Mouse (Mus musculus) ovary, postnatal 10 days (tissue): ENCODE data around the gene Dnajc22.

ENCODE experiments used
- DNase-seq: peaks from one replicate; pipeline ENCODE4 v3.0.0; 2022; ENCODE audit warnings: low spot score

The Dnajc22 gene

GRCm38 (mm10) chr15:99087253-99088075, 5.5 kb upstream of the Dnajc22 start, which contains the start of gene C1ql4:
TSS of gene C1ql4 (minus strand) at chr15:99087817.
- DNase-seq, result no peak

- peak; percentile 57 for DNase-seq
These were observed 4.7 kb upstream of the Dnajc22 start for GRCm38 (mm10) chr15:99088292-99088691.

GRCm38 (mm10) chr15:99089069-99089468, 3.9 kb upstream of the Dnajc22 start:
- DNase-seq, result no peak

GRCm38 (mm10) chr15:99093291-99094258, 605 bp downstream of the Dnajc22 start:
- DNase-seq, result no peak

- no peak for DNase-seq
These were observed 1.8 kb downstream of the Dnajc22 start for GRCm38 (mm10) chr15:99094631-99095270.

GRCm38 (mm10) chr15:99095356-99095755, 2.4 kb downstream of the Dnajc22 start:
- DNase-seq, result no peak

GRCm38 (mm10) chr15:99096061-99096793, 3.3 kb downstream of the Dnajc22 start:
- DNase-seq, result no peak

GRCm38 (mm10) chr15:99096831-99097500, 4.0 kb downstream of the Dnajc22 start:
- DNase-seq, result no peak

GRCm38 (mm10) chr15:99097840-99098492, 5.0 kb downstream of the Dnajc22 start:
- DNase-seq, result no peak

- no peak for DNase-seq
These were observed 5.5 kb downstream of the Dnajc22 start for GRCm38 (mm10) chr15:99098493-99098861.

GRCm38 (mm10) chr15:99099139-99099556, 6.2 kb downstream of the Dnajc22 start:
- DNase-seq, result no peak

GRCm38 (mm10) chr15:99099984-99100383, 7.0 kb downstream of the Dnajc22 start:
- no peak for DNase-seq

GRCm38 (mm10) chr15:99105238-99105637, 12.3 kb downstream of the Dnajc22 start:
- DNase-seq, result no peak

GRCm38 (mm10) chr15:99107866-99108265, 14.9 kb downstream of the Dnajc22 start:
- DNase-seq, result no peak

GRCm38 (mm10) chr15:99111139-99111538, 18.2 kb downstream of the Dnajc22 start:
- DNase-seq, result no peak

- DNase-seq, result no peak
These were observed 18.8 kb downstream of the Dnajc22 start for GRCm38 (mm10) chr15:99111809-99112208.

GRCm38 (mm10) chr15:99112843-99113395, 19.9 kb downstream of the Dnajc22 start:
- DNase-seq, result no peak

- DNase-seq, result no peak
These were observed 20.5 kb downstream of the Dnajc22 start for GRCm38 (mm10) chr15:99113396-99113975.

- DNase-seq, result no peak
These were observed 21.5 kb downstream of the Dnajc22 start for GRCm38 (mm10) chr15:99114312-99115064.
